Mouse (Mus musculus) neural tube, embryonic 10.5 days (tissue): ENCODE measurements around the gene Rab3ip.

ENCODE experiments used
- DNase-seq: peaks from one replicate; pipeline ENCODE4 v3.0.0-alpha.2; 2017; ENCODE audit warnings: low spot score; ENCODE audit errors: extremely low spot score

The Rab3ip gene

DNA sequence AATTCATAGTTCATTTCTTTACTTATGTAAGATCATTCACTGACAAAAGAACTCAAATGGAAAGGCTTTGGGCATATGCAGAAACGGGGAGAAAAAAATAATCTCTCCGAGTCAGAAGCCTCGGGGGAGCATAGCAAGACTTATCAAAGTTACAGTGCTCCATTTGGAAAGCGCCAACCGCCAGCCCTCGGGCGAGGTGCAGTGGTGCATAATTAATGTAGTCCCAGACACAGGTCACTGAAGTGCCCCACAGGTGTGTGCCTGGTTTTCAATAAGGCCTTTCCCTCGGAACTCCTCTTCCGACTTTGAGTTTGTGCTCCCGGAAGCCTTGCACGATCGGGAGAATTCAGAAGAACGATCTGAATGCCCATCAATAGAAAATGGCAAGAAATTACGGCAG lies 11.6 kb upstream of the Rab3ip start:
- DNase-seq, result no peak

- DNase-seq, result no peak
Observed at GRCm38 (mm10) chr10:116957867-116958551, 7.4 kb upstream of the Rab3ip start.

GRCm38 (mm10) chr10:116956483-116957158 lies 6.1 kb upstream of the Rab3ip start:
- DNase-seq, result no peak

DNA sequence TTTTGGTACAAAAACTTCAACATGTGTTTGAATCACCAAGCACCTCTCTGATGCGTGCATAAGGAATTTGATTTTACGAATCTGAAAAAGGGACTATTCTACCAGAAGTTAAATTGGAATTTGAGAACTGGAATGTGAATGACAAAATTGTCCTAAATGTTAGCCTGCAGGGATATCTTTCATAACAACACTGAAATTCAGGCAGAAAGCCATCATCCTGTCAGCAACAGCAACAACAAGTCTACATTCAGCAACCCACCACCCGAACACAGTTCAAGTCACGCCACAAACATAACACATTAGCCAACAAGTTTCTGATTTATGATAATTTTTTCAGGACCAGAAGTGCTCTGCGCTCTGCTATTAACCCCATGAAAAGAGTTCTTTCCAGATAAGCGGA lies 4.6 kb upstream of the Rab3ip start:
- DNase-seq, result no peak

DNA sequence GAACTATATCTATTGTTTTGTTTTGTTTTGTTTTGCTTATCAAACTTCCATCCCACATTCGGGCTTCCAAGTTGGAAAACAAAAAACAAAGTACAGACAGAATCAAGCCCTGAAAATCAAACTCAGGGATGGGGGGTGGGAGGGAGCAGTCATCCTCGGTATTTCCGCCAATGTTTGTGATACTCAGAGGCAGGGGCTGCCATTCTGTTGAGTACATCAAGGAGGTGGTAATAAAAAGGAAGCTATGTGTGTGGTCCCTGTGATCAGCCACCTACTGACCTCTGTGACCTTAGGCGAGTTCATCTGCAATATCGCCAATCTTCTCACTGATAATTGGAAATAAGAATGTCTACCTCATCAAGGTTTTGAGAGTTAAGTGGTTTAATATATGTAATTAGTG lies 317 bp upstream of the Rab3ip start:
- no peak for DNase-seq

GRCm38 (mm10) chr10:116949111-116950008 lies 1.2 kb downstream of the Rab3ip start:
- DNase-seq, result peak; percentile 61

DNA sequence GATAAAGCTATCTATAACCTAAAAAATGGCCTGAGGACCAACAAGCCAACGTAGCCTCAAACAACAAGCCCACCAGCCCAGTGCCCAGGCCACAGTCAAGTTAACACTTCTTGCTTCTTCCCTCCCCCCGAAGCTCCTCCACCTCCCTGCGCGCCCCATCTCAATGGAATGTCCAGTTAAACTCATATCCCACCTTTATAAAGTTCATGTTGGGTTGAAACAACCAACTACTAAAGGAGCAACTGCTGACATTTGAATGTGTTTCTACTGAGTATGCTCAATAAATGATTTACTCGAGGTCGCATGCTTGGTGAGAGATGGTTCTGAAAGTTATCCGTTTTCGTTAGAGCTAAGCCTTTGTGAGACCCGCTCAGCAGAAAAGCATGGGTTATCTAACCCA lies 2.2 kb downstream of the Rab3ip start:
- DNase-seq, result no peak

- DNase-seq, result no peak
Observed at GRCm38 (mm10) chr10:116944940-116945339, 5.6 kb downstream of the Rab3ip start.

GRCm38 (mm10) chr10:116944144-116944543 lies 6.4 kb downstream of the Rab3ip start:
- DNase-seq, result no peak

DNA sequence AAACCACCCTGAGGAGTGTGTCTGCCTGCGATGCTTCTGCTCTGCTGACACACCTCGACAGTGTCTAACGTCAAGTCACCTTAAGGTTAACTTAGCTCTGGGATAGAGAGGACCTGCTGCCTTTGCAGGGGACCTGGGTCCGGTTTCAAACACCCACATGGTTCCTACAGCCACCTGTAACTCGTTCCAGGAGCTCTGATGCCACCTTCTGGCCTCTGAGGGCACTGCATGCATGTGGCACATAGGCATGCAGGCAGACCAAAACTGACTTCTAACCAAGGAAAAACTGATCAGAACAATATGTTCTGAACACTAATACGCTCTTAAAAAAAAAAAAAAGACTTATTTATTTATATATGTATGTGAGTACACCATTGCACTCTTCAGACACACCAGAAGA lies 7.5 kb downstream of the Rab3ip start:
- DNase-seq, result no peak

DNA sequence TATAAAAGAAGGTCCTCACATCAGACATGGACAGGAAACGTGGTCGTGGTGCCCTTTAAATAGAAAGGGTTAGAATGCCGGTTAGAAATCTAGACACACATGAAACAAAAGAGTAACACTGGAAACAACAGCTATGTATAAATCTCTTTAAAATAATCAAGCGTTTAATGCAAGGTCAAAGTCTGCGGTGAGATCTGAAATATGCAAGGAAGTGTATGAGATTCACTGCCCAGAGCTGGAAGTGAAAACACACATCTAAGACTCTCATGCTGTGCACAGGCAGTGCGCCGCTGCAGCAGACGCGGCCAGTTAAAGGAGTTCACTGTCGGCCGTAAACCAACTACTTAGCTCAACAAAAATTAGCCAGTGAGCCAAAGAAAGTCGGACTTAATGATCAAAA lies 15.5 kb downstream of the Rab3ip start:
- no peak for DNase-seq

DNA sequence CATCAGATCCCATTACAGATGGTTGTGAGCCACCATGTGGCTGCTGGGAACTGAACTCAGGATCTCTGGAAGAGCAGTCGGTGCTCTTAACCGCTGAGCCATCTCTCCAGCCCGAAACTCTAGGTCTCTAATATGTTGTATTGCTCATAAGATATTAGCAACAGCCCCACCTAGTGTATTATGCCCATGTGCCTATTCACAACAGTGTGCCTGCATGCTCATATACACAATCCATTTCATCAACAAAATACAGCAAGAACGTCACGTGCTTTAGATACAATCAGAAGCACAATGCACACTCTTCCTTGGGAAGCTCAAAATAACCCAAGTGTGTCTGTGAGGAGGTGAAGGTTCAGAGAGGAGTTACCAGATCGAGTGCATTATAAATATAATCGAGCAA lies 16.8 kb downstream of the Rab3ip start:
- no peak for DNase-seq

- no peak for DNase-seq
Observed at GRCm38 (mm10) chr10:116932418-116932817, 18.2 kb downstream of the Rab3ip start.

GRCm38 (mm10) chr10:116931497-116932179 lies 18.9 kb downstream of the Rab3ip start:
- no peak for DNase-seq

- DNase-seq, result no peak
Observed at GRCm38 (mm10) chr10:116930936-116931335, 19.6 kb downstream of the Rab3ip start.

DNA sequence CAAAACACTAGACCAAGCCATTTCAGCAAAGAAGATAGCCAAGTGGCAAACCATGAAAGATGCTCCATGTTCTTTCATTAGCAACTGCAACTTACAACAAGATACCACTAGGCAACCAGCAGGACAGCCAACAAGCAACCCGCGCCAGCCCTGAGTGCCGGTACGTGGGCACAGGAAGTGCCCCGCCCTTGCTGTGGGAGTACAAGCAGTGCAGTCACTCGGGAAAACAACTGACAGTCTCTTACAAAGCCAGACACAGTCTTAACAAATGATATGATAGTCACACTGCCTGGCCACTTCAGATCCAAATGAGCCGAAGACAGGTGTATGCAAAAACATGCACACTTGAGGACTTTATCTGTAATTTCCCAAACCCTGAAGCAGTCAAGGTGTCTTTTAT lies 20.1 kb downstream of the Rab3ip start:
- DNase-seq, result no peak

- no peak for DNase-seq
Observed at GRCm38 (mm10) chr10:116928826-116929225, 21.7 kb downstream of the Rab3ip start.

- no peak for DNase-seq
Observed at GRCm38 (mm10) chr10:116926428-116927113, 24.0 kb downstream of the Rab3ip start.

DNA sequence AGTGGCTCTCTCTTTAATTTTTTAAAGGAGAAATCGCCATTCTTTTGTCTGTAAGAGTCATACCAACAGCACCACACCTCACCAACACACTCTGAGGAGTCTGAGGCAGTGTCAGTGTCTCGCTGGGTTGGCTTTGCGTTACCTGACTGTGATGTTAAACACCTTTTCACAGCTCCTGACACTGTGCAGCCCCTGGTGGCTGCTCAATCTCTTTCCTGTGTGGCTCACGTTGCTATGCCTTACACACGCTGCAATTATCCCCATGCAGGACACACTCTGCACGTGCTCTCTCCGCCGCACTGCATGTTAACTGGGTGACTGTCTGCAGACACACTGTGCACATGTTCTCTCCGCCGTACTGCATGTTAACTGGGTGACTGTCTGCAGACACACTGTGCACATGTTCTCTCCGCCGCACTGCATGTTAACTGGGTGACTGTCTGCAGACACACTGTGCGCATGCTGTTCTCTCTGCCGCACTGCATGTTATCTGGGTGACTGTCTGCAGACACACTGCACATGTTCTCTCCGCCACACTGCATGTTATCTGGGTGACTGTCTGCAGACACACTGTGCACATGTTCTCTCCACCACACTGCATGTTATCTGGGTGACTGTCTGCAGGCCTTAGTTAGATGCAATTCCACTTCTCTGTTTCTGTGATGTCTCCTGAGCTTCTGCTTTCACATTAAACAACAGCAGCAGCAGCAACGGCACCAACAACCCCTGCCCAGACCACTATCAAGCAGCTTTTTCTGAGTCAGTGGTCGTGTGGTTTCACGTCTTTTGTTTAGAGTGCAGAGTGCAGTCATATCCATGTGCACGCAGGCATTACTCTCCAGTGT lies 26.7 kb downstream of the Rab3ip start:
- DNase-seq, result no peak

DNA sequence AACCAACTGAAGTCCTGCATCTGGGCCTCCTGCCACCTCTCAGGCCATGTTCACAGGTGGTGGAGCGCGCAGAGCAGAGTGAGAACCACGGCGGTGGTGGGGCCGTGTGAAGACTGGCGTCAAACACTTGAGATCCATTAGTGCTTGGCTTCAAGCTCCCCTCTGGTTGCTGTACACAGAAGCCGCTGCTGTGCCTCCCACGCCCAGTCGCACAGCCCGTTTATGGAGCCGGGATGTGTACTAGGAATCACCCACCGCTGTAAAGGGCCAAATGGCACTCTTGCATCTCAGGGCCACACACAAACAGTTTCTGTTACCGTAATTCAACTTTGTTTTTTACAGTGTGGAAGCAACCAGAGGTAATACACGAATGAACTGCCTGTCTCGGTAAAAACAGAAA lies 28.4 kb downstream of the Rab3ip start:
- no peak for DNase-seq
